Mouse (Mus musculus) hindbrain, embryonic 15.5 days (tissue): ENCODE data around the gene Kcna3. TPM values are rescaled to one million over a fixed set of nuclear protein-coding genes. Genes with fewer than 3 reads are reported as not detected.

Experiments
- polyA plus RNA-seq: library from polyadenylated mRNA; unstranded; fragments of >200 nt; fragmentation: Nextera tagmentation; extraction: Ambion mirVana; gene quantifications from 2 replicates; pipeline ENCODE4 v1.2.1, GENCODE M21; 2015

The Kcna3 gene
- polyA plus RNA-seq, 1 experiment from 2014 or later, result 12.0 TPM

Other genes starting within 250 kb of the Kcna3 start
- 3.4 and 6.4 TPM in 2 replicates for gene Cd53, start 246.0 kb upstream of the Kcna3 start, polyA plus RNA-seq
- not detected in 2 replicates for gene Olfr266, start 209.9 kb upstream of the Kcna3 start, polyA plus RNA-seq
- gene Kcna2, start 65.0 kb downstream of the Kcna3 start, polyA plus RNA-seq, result 1.7 and 2.1 TPM in 2 replicates
- gene Kcna10, start 146.9 kb downstream of the Kcna3 start, polyA plus RNA-seq, result not detected in 2 replicates
- gene Cym, start 185.6 kb downstream of the Kcna3 start, polyA plus RNA-seq, result 4.5 TPM in 1 of 2 replicates, not detected in the other
- 0.12 and 0.40 TPM in 2 replicates for gene A630076J17Rik, start 194.4 kb downstream of the Kcna3 start, polyA plus RNA-seq
- gene Prok1, start 203.5 kb downstream of the Kcna3 start, polyA plus RNA-seq, result not detected in 2 replicates
- gene Lamtor5, start 242.7 kb downstream of the Kcna3 start, polyA plus RNA-seq, result 176 and 186 TPM in 2 replicates